Mouse (Mus musculus): ENCODE data around the gene Ube2t. TPM values are rescaled to one million over a fixed set of nuclear protein-coding genes. Genes with fewer than 3 reads are reported as not detected.

Gene Ube2t
- polyA plus RNA-seq, 1 experiment from 2014 or later, result 48.2 TPM

GRCm38 (mm10) chr1:134987173-134987961 lies 25.0 kb downstream of the Ube2t start:
- Histone ChIP-seq H3K27me3 (ENCODE audit: control insufficient read depth, insufficient read depth, low read length) (peaks cover 12% of the 10 kb centered on the region), H3K27ac (ENCODE audit: low read depth, low read length) (no peak overlapping the region), H3K9me3 (ENCODE audit: control insufficient read depth, low read length) (no peaks in the 10 kb centered on the region), H3K4me3 (ENCODE audit: low read depth, low read length) (peak overlapping the region; percentile 33), H3K36me3 (ENCODE audit: control insufficient read depth, insufficient read depth, low read length) (no peaks in the 10 kb centered on the region), H3K4me1 (ENCODE audit: control insufficient read depth, insufficient read depth, low read length) (peaks cover 3% of the 10 kb centered on the region; the same call in 1 of the 2 replicates), H3K9ac (ENCODE audit: low read length) (peak overlapping the region; percentile 62), H3K4me2 (peak overlapping the region; percentile 66)
- DNase-seq (ENCODE audit: low spot score, missing footprints) (peak; percentile 98), ATAC-seq (ENCODE audit: low FRiP score) (peak; percentile 92)
- 44% methylated on average over 40 of the region's 48 CpGs for WGBS

GRCm38 (mm10) chr1:134987962-134988341 lies 25.6 kb downstream of the Ube2t start:
- WGBS, result 14% methylated on average over 14 of the region's 14 CpGs
- peak overlapping the region; percentile 66 for H3K4me2 ChIP-seq
- no peak overlapping the region for H3K27ac ChIP-seq (ENCODE audit: low read depth, low read length)
- no peaks in the 10 kb centered on the region for H3K36me3 ChIP-seq (ENCODE audit: control insufficient read depth, insufficient read depth, low read length)
- ATAC-seq (ENCODE audit: low FRiP score), result no peak; the same call in 1 of the 2 replicates
- H3K9me3 ChIP-seq (ENCODE audit: control insufficient read depth, low read length), result no peaks in the 10 kb centered on the region
- peak overlapping the region; percentile 62 for H3K9ac ChIP-seq (ENCODE audit: low read length)
- peaks cover 3% of the 10 kb centered on the region; the same call in 1 of the 2 replicates for H3K4me1 ChIP-seq (ENCODE audit: control insufficient read depth, insufficient read depth, low read length)
- no peak for DNase-seq (ENCODE audit: low spot score, missing footprints)
- peaks cover 12% of the 10 kb centered on the region for H3K27me3 ChIP-seq (ENCODE audit: control insufficient read depth, insufficient read depth, low read length)
- peak overlapping the region; percentile 33 for H3K4me3 ChIP-seq (ENCODE audit: low read depth, low read length)

DNA sequence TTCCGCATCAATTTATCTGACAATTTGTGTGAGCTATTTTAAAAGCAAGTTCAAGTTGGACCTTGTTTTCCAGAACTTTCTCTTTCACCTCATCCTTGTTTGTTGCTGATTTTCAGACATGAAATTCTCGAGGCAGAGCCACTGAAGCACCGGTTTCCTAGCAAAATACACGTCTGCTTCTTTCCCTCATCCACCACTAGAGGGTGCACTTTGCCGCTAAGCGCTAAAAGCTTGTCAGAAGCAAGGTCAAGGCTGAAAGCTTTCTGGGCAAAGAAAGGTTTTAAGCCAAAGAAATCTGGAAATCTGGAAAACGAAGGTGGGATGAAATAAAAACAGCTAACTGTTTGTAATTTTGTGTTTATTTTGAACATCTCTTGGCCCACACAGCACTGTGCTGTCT lies 27.0 kb downstream of the Ube2t start:
- H3K27me3 ChIP-seq (ENCODE audit: control insufficient read depth, insufficient read depth, low read length), result peaks cover 12% of the 10 kb centered on the region
- 7% methylated on average over 7 of the region's 7 CpGs for WGBS
- peaks cover 3% of the 10 kb centered on the region; the same call in 1 of the 2 replicates for H3K4me1 ChIP-seq (ENCODE audit: control insufficient read depth, insufficient read depth, low read length)
- H3K9ac ChIP-seq (ENCODE audit: low read length), result no peak overlapping the region
- no peaks in the 10 kb centered on the region for H3K36me3 ChIP-seq (ENCODE audit: control insufficient read depth, insufficient read depth, low read length)
- peak; percentile 98 for DNase-seq (ENCODE audit: low spot score, missing footprints)
- no peak overlapping the region for H3K4me3 ChIP-seq (ENCODE audit: low read depth, low read length)
- no peak overlapping the region for H3K4me2 ChIP-seq
- no peaks in the 10 kb centered on the region for H3K9me3 ChIP-seq (ENCODE audit: control insufficient read depth, low read length)
- no peak for ATAC-seq (ENCODE audit: low FRiP score)
- H3K27ac ChIP-seq (ENCODE audit: low read depth, low read length), result no peak overlapping the region

- Histone ChIP-seq H3K27me3 (ENCODE audit: control insufficient read depth, insufficient read depth, low read length) (peaks cover 12% of the 10 kb centered on the region), H3K9ac (ENCODE audit: low read length) (no peak overlapping the region), H3K4me3 (ENCODE audit: low read depth, low read length) (no peak overlapping the region), H3K36me3 (ENCODE audit: control insufficient read depth, insufficient read depth, low read length) (no peaks in the 10 kb centered on the region), H3K9me3 (ENCODE audit: control insufficient read depth, low read length) (no peaks in the 10 kb centered on the region), H3K4me1 (ENCODE audit: control insufficient read depth, insufficient read depth, low read length) (peaks cover 3% of the 10 kb centered on the region; the same call in 1 of the 2 replicates), H3K4me2 (no peak overlapping the region), H3K27ac (ENCODE audit: low read depth, low read length) (no peak overlapping the region)
- ATAC-seq (ENCODE audit: low FRiP score) (no peak), DNase-seq (ENCODE audit: low spot score, missing footprints) (no peak)
- 66% methylated on average over 8 of the region's 8 CpGs for WGBS
These were observed 29.8 kb downstream of the Ube2t start for GRCm38 (mm10) chr1:134992046-134992645.

- Histone ChIP-seq H3K27ac (ENCODE audit: low read depth, low read length) (no peak overlapping the region), H3K4me2 (no peak overlapping the region), H3K27me3 (ENCODE audit: control insufficient read depth, insufficient read depth, low read length) (no peaks in the 10 kb centered on the region), H3K4me3 (ENCODE audit: low read depth, low read length) (no peak overlapping the region), H3K9ac (ENCODE audit: low read length) (no peak overlapping the region), H3K9me3 (ENCODE audit: control insufficient read depth, low read length) (no peaks in the 10 kb centered on the region), H3K4me1 (ENCODE audit: control insufficient read depth, insufficient read depth, low read length) (no peaks in the 10 kb centered on the region), H3K36me3 (ENCODE audit: control insufficient read depth, insufficient read depth, low read length) (no peaks in the 10 kb centered on the region)
- WGBS, result 78% methylated on average over 3 of the region's 3 CpGs
- ATAC-seq (ENCODE audit: low FRiP score) (no peak), DNase-seq (ENCODE audit: low spot score, missing footprints) (peak; percentile 44)
These were observed 32.4 kb downstream of the Ube2t start for GRCm38 (mm10) chr1:134994739-134995138.

DNA sequence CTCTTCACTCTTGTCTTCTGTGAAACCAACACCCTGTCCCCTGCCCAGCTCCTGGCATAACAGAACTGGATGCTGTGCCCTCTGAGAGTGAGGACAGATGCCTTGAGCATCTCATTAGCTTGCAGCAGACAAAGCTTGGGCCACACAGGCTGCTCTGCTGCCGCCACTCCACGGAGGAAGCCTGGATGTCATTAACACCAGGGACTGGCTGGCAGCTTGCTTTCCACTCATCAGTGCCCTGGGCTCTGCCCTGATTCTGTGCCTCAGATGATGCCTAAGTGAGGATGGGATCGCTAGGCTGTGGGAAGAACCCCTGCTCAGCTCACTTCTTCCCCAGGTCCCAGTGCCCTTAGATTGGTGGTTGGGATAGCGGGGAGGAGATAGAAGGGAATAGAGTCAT lies 33.1 kb downstream of the Ube2t start:
- H3K36me3 ChIP-seq (ENCODE audit: control insufficient read depth, insufficient read depth, low read length), result no peaks in the 10 kb centered on the region
- H3K4me2 ChIP-seq, result no peak overlapping the region
- no peaks in the 10 kb centered on the region for H3K27me3 ChIP-seq (ENCODE audit: control insufficient read depth, insufficient read depth, low read length)
- H3K4me3 ChIP-seq (ENCODE audit: low read depth, low read length), result no peak overlapping the region
- no peak overlapping the region for H3K27ac ChIP-seq (ENCODE audit: low read depth, low read length)
- no peak for ATAC-seq (ENCODE audit: low FRiP score)
- no peak overlapping the region for H3K9ac ChIP-seq (ENCODE audit: low read length)
- no peaks in the 10 kb centered on the region for H3K9me3 ChIP-seq (ENCODE audit: control insufficient read depth, low read length)
- peak; percentile 66 for DNase-seq (ENCODE audit: low spot score, missing footprints)
- WGBS, result 69% methylated on average over 4 of the region's 4 CpGs
- H3K4me1 ChIP-seq (ENCODE audit: control insufficient read depth, insufficient read depth, low read length), result no peaks in the 10 kb centered on the region

DNA sequence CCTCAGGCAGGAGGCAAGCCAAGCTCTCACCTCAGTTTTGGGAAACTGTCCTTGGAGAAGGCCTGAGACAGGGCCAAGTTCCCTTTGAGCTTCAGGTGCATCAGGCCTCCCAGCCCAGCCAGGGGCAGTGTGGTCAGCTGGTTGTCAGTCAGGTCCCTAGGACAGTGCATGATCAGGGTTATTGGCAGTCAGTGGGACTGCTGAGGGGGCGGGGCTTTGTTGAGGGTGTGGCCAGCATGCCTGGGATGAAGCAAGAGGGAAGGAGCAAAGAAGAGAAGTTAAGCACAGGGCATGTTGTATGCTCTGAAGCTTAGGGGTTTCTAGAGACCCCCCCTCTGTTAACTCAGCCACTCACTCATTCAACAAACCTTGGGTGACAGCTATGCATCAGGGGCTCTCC lies 33.6 kb downstream of the Ube2t start:
- Histone ChIP-seq H3K36me3 (ENCODE audit: control insufficient read depth, insufficient read depth, low read length) (no peaks in the 10 kb centered on the region), H3K4me2 (no peak overlapping the region), H3K4me1 (ENCODE audit: control insufficient read depth, insufficient read depth, low read length) (no peaks in the 10 kb centered on the region), H3K9ac (ENCODE audit: low read length) (no peak overlapping the region), H3K9me3 (ENCODE audit: control insufficient read depth, low read length) (no peaks in the 10 kb centered on the region), H3K27ac (ENCODE audit: low read depth, low read length) (no peak overlapping the region), H3K4me3 (ENCODE audit: low read depth, low read length) (no peak overlapping the region), H3K27me3 (ENCODE audit: control insufficient read depth, insufficient read depth, low read length) (no peaks in the 10 kb centered on the region)
- 44% methylated on average over 1 of the region's 1 CpGs for WGBS
- peak; percentile 39 for DNase-seq (ENCODE audit: low spot score, missing footprints)
- ATAC-seq (ENCODE audit: low FRiP score), result no peak

GRCm38 (mm10) chr1:134996471-134996870 lies 34.1 kb downstream of the Ube2t start:
- no peak for ATAC-seq (ENCODE audit: low FRiP score)

GRCm38 (mm10) chr1:134997568-134997967 lies 35.2 kb downstream of the Ube2t start:
- H3K27ac ChIP-seq (ENCODE audit: low read depth, low read length), result no peak overlapping the region
- DNase-seq (ENCODE audit: low spot score, missing footprints), result peak; percentile 76
- H3K9me3 ChIP-seq (ENCODE audit: control insufficient read depth, low read length), result no peaks in the 10 kb centered on the region
- H3K4me1 ChIP-seq (ENCODE audit: control insufficient read depth, insufficient read depth, low read length), result no peaks in the 10 kb centered on the region
- no peak overlapping the region for H3K9ac ChIP-seq (ENCODE audit: low read length)
- 79% methylated on average over 5 of the region's 5 CpGs for WGBS
- ATAC-seq (ENCODE audit: low FRiP score), result no peak
- H3K4me2 ChIP-seq, result no peak overlapping the region
- H3K4me3 ChIP-seq (ENCODE audit: low read depth, low read length), result no peak overlapping the region
- H3K27me3 ChIP-seq (ENCODE audit: control insufficient read depth, insufficient read depth, low read length), result no peaks in the 10 kb centered on the region
- no peaks in the 10 kb centered on the region for H3K36me3 ChIP-seq (ENCODE audit: control insufficient read depth, insufficient read depth, low read length)

More at GRCm38 (mm10) chr1:134996471-134996870, 34.1 kb downstream of the Ube2t start:
- H3K4me3 ChIP-seq (ENCODE audit: low read depth, low read length), result no peak overlapping the region
- H3K36me3 ChIP-seq (ENCODE audit: control insufficient read depth, insufficient read depth, low read length), result no peaks in the 10 kb centered on the region
- H3K4me1 ChIP-seq (ENCODE audit: control insufficient read depth, insufficient read depth, low read length), result no peaks in the 10 kb centered on the region
- H3K27ac ChIP-seq (ENCODE audit: low read depth, low read length), result no peak overlapping the region
- 90% methylated on average over 7 of the region's 7 CpGs for WGBS
- no peak overlapping the region for H3K4me2 ChIP-seq
- DNase-seq (ENCODE audit: low spot score, missing footprints), result no peak
- no peak overlapping the region for H3K9ac ChIP-seq (ENCODE audit: low read length)
- no peaks in the 10 kb centered on the region for H3K27me3 ChIP-seq (ENCODE audit: control insufficient read depth, insufficient read depth, low read length)
- H3K9me3 ChIP-seq (ENCODE audit: control insufficient read depth, low read length), result no peaks in the 10 kb centered on the region
